Mouse (Mus musculus): ENCODE measurements around the gene Nfx1. TPM values are rescaled to one million over a fixed set of nuclear protein-coding genes. Genes with fewer than 3 reads are reported as not detected.

The Nfx1 gene
- polyA plus RNA-seq, 1 experiment, result 19.7 TPM

- no peak for DNase-seq (ENCODE audit: low read depth, low spot score)
- WGBS, result 24% methylated on average over 13 of the region's 13 CpGs
These were observed 1.0 kb downstream of the Nfx1 start for GRCm38 (mm10) chr4:40971744-40972143.

GRCm38 (mm10) chr4:40974011-40974410 is 3.3 kb downstream of the Nfx1 start:
- WGBS, result 84% methylated on average over 1 of the region's 1 CpGs
- DNase-seq (ENCODE audit: low read depth, low spot score), result no peak

GRCm38 (mm10) chr4:40975678-40976077 is 5.0 kb downstream of the Nfx1 start:
- WGBS, result 82% methylated on average over 3 of the region's 3 CpGs
- no peak for DNase-seq (ENCODE audit: low read depth, low spot score)

GRCm38 (mm10) chr4:40976651-40977050 is 5.9 kb downstream of the Nfx1 start:
- 93% methylated on average over 10 of the region's 10 CpGs for WGBS

GRCm38 (mm10) chr4:40979430-40979829 is 8.7 kb downstream of the Nfx1 start:
- no peak for DNase-seq (ENCODE audit: low read depth, low spot score)
- 92% methylated on average over 1 of the region's 1 CpGs for WGBS

More at GRCm38 (mm10) chr4:40976651-40977050, 5.9 kb downstream of the Nfx1 start:
- no peak for DNase-seq (ENCODE audit: low read depth, low spot score)

GRCm38 (mm10) chr4:40982486-40982885 is 11.8 kb downstream of the Nfx1 start:
- DNase-seq (ENCODE audit: low read depth, low spot score), result no peak
- 27% methylated on average over 3 of the region's 3 CpGs for WGBS

- DNase-seq (ENCODE audit: low read depth, low spot score), result no peak
- WGBS, result 51% methylated on average over 1 of the region's 1 CpGs
These were observed 13.0 kb downstream of the Nfx1 start for GRCm38 (mm10) chr4:40983686-40984085.

- no peak for DNase-seq (ENCODE audit: low read depth, low spot score)
These were observed 18.9 kb downstream of the Nfx1 start for GRCm38 (mm10) chr4:40989633-40990032.

GRCm38 (mm10) chr4:40996302-40996701 is 25.6 kb downstream of the Nfx1 start:
- no peak for DNase-seq (ENCODE audit: low read depth, low spot score)
- WGBS, result 94% methylated on average over 6 of the region's 6 CpGs

More at GRCm38 (mm10) chr4:40989633-40990032, 18.9 kb downstream of the Nfx1 start:
- WGBS, result 88% methylated on average over 6 of the region's 6 CpGs

- DNase-seq (ENCODE audit: low read depth, low spot score), result no peak
- WGBS, result 96% methylated on average over 4 of the region's 4 CpGs
These were observed 27.2 kb downstream of the Nfx1 start for GRCm38 (mm10) chr4:40997916-40998315.

GRCm38 (mm10) chr4:41000271-41000670 is 29.6 kb downstream of the Nfx1 start:
- WGBS, result 72% methylated on average over 1 of the region's 1 CpGs
- DNase-seq (ENCODE audit: low read depth, low spot score), result no peak

- WGBS, result 88% methylated on average over 9 of the region's 9 CpGs
These were observed 30.3 kb downstream of the Nfx1 start for GRCm38 (mm10) chr4:41000842-41001639.

GRCm38 (mm10) chr4:41013351-41013750 is 42.6 kb downstream of the Nfx1 start:
- DNase-seq (ENCODE audit: low read depth, low spot score), result no peak
- WGBS, result 95% methylated on average over 3 of the region's 3 CpGs

More at GRCm38 (mm10) chr4:41000842-41001639, 30.3 kb downstream of the Nfx1 start:
- DNase-seq (ENCODE audit: low read depth, low spot score), result no peak

GRCm38 (mm10) chr4:41015798-41016197 is 45.1 kb downstream of the Nfx1 start:
- DNase-seq (ENCODE audit: low read depth, low spot score), result no peak
- WGBS, result 96% methylated on average over 5 of the region's 5 CpGs

GRCm38 (mm10) chr4:41021094-41021493 is 50.4 kb downstream of the Nfx1 start:
- DNase-seq (ENCODE audit: low read depth, low spot score), result no peak
- 94% methylated on average over 5 of the region's 5 CpGs for WGBS

- 67% methylated on average over 8 of the region's 8 CpGs for WGBS
- DNase-seq (ENCODE audit: low read depth, low spot score), result no peak
These were observed 55.5 kb downstream of the Nfx1 start for GRCm38 (mm10) chr4:41026086-41026787.

GRCm38 (mm10) chr4:41027872-41028271 is 57.2 kb downstream of the Nfx1 start:
- WGBS, result 47% methylated on average over 3 of the region's 3 CpGs
- DNase-seq (ENCODE audit: low read depth, low spot score), result no peak

- 80% methylated on average over 4 of the region's 4 CpGs for WGBS
- no peak for DNase-seq (ENCODE audit: low read depth, low spot score)
These were observed 57.6 kb downstream of the Nfx1 start for GRCm38 (mm10) chr4:41028272-41028671.

- 92% methylated on average over 5 of the region's 5 CpGs for WGBS
- no peak for DNase-seq (ENCODE audit: low read depth, low spot score)
These were observed 58.7 kb downstream of the Nfx1 start for GRCm38 (mm10) chr4:41029372-41029771.

GRCm38 (mm10) chr4:41031242-41031641 is 60.5 kb downstream of the Nfx1 start:
- WGBS, result 84% methylated on average over 3 of the region's 3 CpGs
- DNase-seq (ENCODE audit: low read depth, low spot score), result no peak

- whole genome bisulfite sequencing, result 46% methylated on average over 3 of the region's 3 CpGs
- DNase-seq (ENCODE audit: low read depth, low spot score), result no peak
These were observed 67.2 kb downstream of the Nfx1 start for GRCm38 (mm10) chr4:41037942-41038341.

Measured in large intestine, adult 2 months (tissue).